In genomic region chrX:105922986-105923385, GRCm38 (mm10) we compare ENCODE assay signal across 7 mouse cellular contexts. TPM values are rescaled to one million over a fixed set of nuclear protein-coding genes. Genes with fewer than 3 reads are reported as not detected.
DNase-seq lines count a peak whose midpoint lies in the region; ATAC-seq and TF ChIP-seq lines count a peak whose summit lies in the region.
"Not testable (repeated sequence)": the region's sequence is repeated elsewhere in the genome, so short reads cannot be mapped to it uniquely, and the experiment has no call there.

No protein-coding gene starts in this region.

- H3K4me3 ChIP-seq in ES-Bruce4 (ENCODE audit: low read depth, low read length): peak overlapping the region; percentile 44
- not testable (repeated sequence) for H3K4me3 ChIP-seq in ES-E14 (ENCODE audit: insufficient read depth in 1 of 2, low read depth in 1 of 2, low read length in 2 of 2, poor library complexity in 1 of 2, severe bottlenecking in 1 of 2); lung, postnatal 0 days (ENCODE audit: low read depth, low read length)

- H3K36me3 ChIP-seq in ES-Bruce4 (ENCODE audit: control insufficient read depth, insufficient read depth, low read length, poor library complexity, severe bottlenecking); ES-E14 (ENCODE audit: control insufficient read depth, insufficient read depth, low read length, poor library complexity, severe bottlenecking); lung, postnatal 0 days (ENCODE audit: insufficient read depth, low read length): not testable (repeated sequence)

- in situ Hi-C loops in ES-E14 (cut with MboI; ENCODE audit: low sequenced_read_pairs in 2 of 2, unreplicated experiment in 2 of 2): loop anchor here in 1 of 2 experiments (10.0 kb wide), 1 partner anchor 252 kb away; no protein-coding TSS in a partner anchor

- peak; percentile 31 for DNase-seq in ES-CJ7 (ENCODE audit: low read depth, low spot score)
- DNase-seq in ES-E14 (ENCODE audit: low read depth, low spot score); lung, postnatal 0 days (ENCODE audit: low spot score): not testable (repeated sequence)
- peak; percentile 74 for DNase-seq in R1 (ENCODE audit: low read depth, low spot score)
- DNase-seq in ZHBTc4 (ENCODE audit: low read depth, low spot score): peak; percentile 58
- DNase-seq in lung, postnatal 10 days: peak; percentile 2

- 67% methylated on average over 7 of the region's 7 CpGs for WGBS in lung, postnatal 0 days

- TF ChIP-seq POLR2A in ES-Bruce4 (IDR thresholded peaks at IDR 0.05; ENCODE audit: insufficient read depth, low read length): not testable (repeated sequence)

- H3K4me2 ChIP-seq in lung, postnatal 0 days (replicated peaks; ENCODE audit: low read depth, low read length): not testable (repeated sequence)

- TF ChIP-seq EP300 in ES-Bruce4 (IDR thresholded peaks at IDR 0.05; ENCODE audit: insufficient read depth, low read depth, low read length): 0 out of 2 replicates have a peak, but pooled peaks have one; percentile 58
- peak; percentile 49 for TF ChIP-seq EP300 in lung, postnatal 0 days (IDR thresholded peaks at IDR 0.05)

- not testable (repeated sequence) for H3K4me1 ChIP-seq in ES-Bruce4 (ENCODE audit: control insufficient read depth, insufficient read depth, low read length); ES-E14 (ENCODE audit: control insufficient read depth in 2 of 2, insufficient read depth in 2 of 2, low read length in 2 of 2, poor library complexity in 1 of 2); lung, postnatal 0 days (ENCODE audit: insufficient read depth, low read depth, low read length)

- not testable (repeated sequence) for TF ChIP-seq CTCF in ES-Bruce4 (IDR thresholded peaks at IDR 0.05; ENCODE audit: low read depth, low read length); lung, postnatal 0 days (IDR thresholded peaks at IDR 0.05)

- not testable (repeated sequence) for ATAC-seq in lung, postnatal 0 days

- H3K9me3 ChIP-seq in ES-Bruce4 (replicated peaks; ENCODE audit: control insufficient read depth, insufficient read depth, low read length, poor library complexity, severe bottlenecking); ES-E14 (ENCODE audit: control insufficient read depth, insufficient read depth, low read depth, low read length); lung, postnatal 0 days (ENCODE audit: low read length): not testable (repeated sequence)

- H3K27ac ChIP-seq in ES-Bruce4 (ENCODE audit: insufficient read depth, low read length) (peak overlapping the region; percentile 95), ES-E14 (ENCODE audit: insufficient read depth, low read depth, low read length, poor library complexity, severe bottlenecking) (peak overlapping the region; percentile 81; the same call in 1 of the 2 replicates)
- not testable (repeated sequence) for H3K27ac ChIP-seq in lung, postnatal 0 days (ENCODE audit: low read length)

- peak overlapping the region; percentile 74 for H3K9ac ChIP-seq in ES-Bruce4 (ENCODE audit: low read depth, poor library complexity, severe bottlenecking)
- not testable (repeated sequence) for H3K9ac ChIP-seq in ES-E14 (ENCODE audit: insufficient read depth, low read depth, low read length, poor library complexity, severe bottlenecking); lung, postnatal 0 days (replicated peaks; ENCODE audit: low read depth)

- not testable (repeated sequence) for H3K27me3 ChIP-seq in ES-Bruce4 (ENCODE audit: control insufficient read depth, insufficient read depth, low read length, poor library complexity, severe bottlenecking); lung, postnatal 0 days (replicated peaks; ENCODE audit: insufficient read depth, low read length)

RNA-seq across cellular contexts. Expression of gene Atrx, which starts 6.2 kb away (rescaled TPM):
- 522 and 532 TPM in 2 replicates for polyA plus RNA-seq in ES-Bruce4 (2011; ENCODE audit: insufficient read depth, insufficient read length, low read depth, missing spikeins)
- 189 and 191 TPM in 2 replicates for total RNA-seq in ES-E14 (2012; rRNA removed)
- polyA plus RNA-seq in lung, postnatal 0 days (2015; fragmentation: Nextera tagmentation; extraction: Ambion mirVana): 123 and 147 TPM in 2 replicates
